ENCODE assay signal across 29 mouse cellular contexts in genomic region chr9:83041345-83041744, GRCm38 (mm10).
DNase-seq lines count a peak whose midpoint lies in the region; ATAC-seq and TF ChIP-seq lines count a peak whose summit lies in the region.
"Had no signal": no experiment of that assay in that cellular context is flagged by ENCODE, and none has a peak within 500 bp of the region (broad histone marks: within the 10 kb centered on the region; RNA-seq: fewer than 3 reads in every experiment).

No protein-coding gene starts in this region.

- peak; percentile 92 for ATAC-seq in frontal cortex, adult (ENCODE audit: low TSS enrichment)
- ATAC-seq in intestine, embryonic 15.5 days = no peak
- ATAC-seq: activated CD4-positive, CD25-positive, alpha-beta regulatory T cell, adult 4 months; CD4-positive, CD25-positive, alpha-beta regulatory T cell, adult 4 months; forebrain, embryonic 14.5 days; forebrain, embryonic 16.5 days; Patski had no signal

- H3K4me1 ChIP-seq in intestine, embryonic 15.5 days (replicated peaks) = no peaks in the 10 kb centered on the region
- H3K4me1 ChIP-seq: embryonic facial prominence, embryonic 15.5 days had no signal

- 93% methylated on average over 3 of the region's 3 CpGs for WGBS in intestine, embryonic 15.5 days

- no peaks in the 10 kb centered on the region for H3K36me3 ChIP-seq in intestine, embryonic 15.5 days
- H3K36me3 ChIP-seq: embryonic facial prominence, embryonic 13.5 days; embryonic facial prominence, embryonic 15.5 days; forebrain, embryonic 10.5 days; forebrain, embryonic 12.5 days; G1E had no signal

- H3K4me3 ChIP-seq in left cerebral cortex, adult 2 months = no peak overlapping the region
- H3K4me3 ChIP-seq in intestine, embryonic 15.5 days (replicated peaks) = no peak overlapping the region
- H3K4me3 ChIP-seq: embryonic facial prominence, embryonic 13.5 days; embryonic facial prominence, embryonic 15.5 days; erythroblast, embryonic 14.5 days; forebrain, embryonic 10.5 days; forebrain, embryonic 12.5 days had no signal

- no peak for DNase-seq in frontal cortex, postnatal 10 days (ENCODE audit: low spot score in 2 of 2)
- no peak for DNase-seq in left cerebral cortex, adult 2 months (ENCODE audit: extremely low spot score in 1 of 2, low spot score in 2 of 2)
- DNase-seq in left cerebral cortex, adult 11 months (ENCODE audit: low spot score) = no peak
- DNase-seq in brain, adult 2 months (ENCODE audit: low read depth, low spot score) = peak; percentile 57
- DNase-seq: adrenal gland, adult 8-10 months; adrenal gland, postnatal 14 days; adrenal gland, postnatal 36 days; B cell, adult 2 months; cerebellum, adult 11 months; cerebellum, adult 18-20 months; cerebellum, adult 8-10 months; cerebellum, adult 9-11 months; cerebellum, postnatal 14 days; cerebellum, postnatal 36 days; embryo, embryonic 11 days had no signal

- intact Hi-C loops in left cerebral cortex, adult 2 months (cut with DNase I) = loop anchor here (2.0 kb wide), 1 partner anchor 65 kb away; no protein-coding TSS in a partner anchor

- no peak overlapping the region for H3K9ac ChIP-seq in intestine, embryonic 15.5 days
- H3K9ac ChIP-seq: embryonic facial prominence, embryonic 13.5 days; embryonic facial prominence, embryonic 15.5 days; forebrain, embryonic 12.5 days had no signal

- no peak overlapping the region for H3K4me2 ChIP-seq in intestine, embryonic 15.5 days (replicated peaks)
- H3K4me2 ChIP-seq: embryonic facial prominence, embryonic 13.5 days; embryonic facial prominence, embryonic 15.5 days; forebrain, embryonic 12.5 days had no signal

- H3K27me3 ChIP-seq in intestine, embryonic 15.5 days (replicated peaks) = no peaks in the 10 kb centered on the region
- H3K27me3 ChIP-seq: CH12.LX; embryonic facial prominence, embryonic 13.5 days; embryonic facial prominence, embryonic 15.5 days; forebrain, embryonic 12.5 days; Patski had no signal

- no peak for TF ChIP-seq CTCF in left cerebral cortex, adult 2 months (IDR thresholded peaks at IDR 0.05)

- peak overlapping the region; percentile 1; the same call in 1 of the 2 replicates for H3K27ac ChIP-seq in left cerebral cortex, adult 2 months
- no peak overlapping the region for H3K27ac ChIP-seq in intestine, embryonic 15.5 days
- H3K27ac ChIP-seq: embryonic facial prominence, embryonic 13.5 days; embryonic facial prominence, embryonic 15.5 days; forebrain, embryonic 10.5 days; forebrain, embryonic 12.5 days had no signal

- no peaks in the 10 kb centered on the region for H3K9me3 ChIP-seq in intestine, embryonic 15.5 days
- H3K9me3 ChIP-seq: embryonic facial prominence, embryonic 13.5 days; embryonic facial prominence, embryonic 15.5 days; forebrain, embryonic 10.5 days; forebrain, embryonic 12.5 days; G1E had no signal
